Mouse (Mus musculus): ENCODE results near the gene Afg1l. TPM values are rescaled to one million over a fixed set of nuclear protein-coding genes. Genes with fewer than 3 reads are reported as not detected.
A peak's percentile ranks its signal among the peaks of the same experiment; 100 is the strongest.

Afg1l gene
- 5.1 and 6.5 TPM in 2 replicates for polyA plus RNA-seq (2014; fragmentation: Nextera tagmentation; extraction: Ambion mirVana)

- peak; percentile 97 for ATAC-seq
- Histone ChIP-seq H3K4me2 (ENCODE audit: low read length) (peak within 1 kb of the TSS; percentile 68), H3K27me3 (replicated peaks; ENCODE audit: control insufficient read depth, insufficient read depth, low read length) (no peaks in the 10 kb centered on the region), H3K9ac (ENCODE audit: low read length) (peak within 1 kb of the TSS; percentile 79), H3K4me1 (ENCODE audit: control insufficient read depth, insufficient read depth, low read length) (peaks cover 7% of the 10 kb centered on the region; the same call in 1 of the 2 replicates), H3K9me3 (replicated peaks; ENCODE audit: control insufficient read depth, low read length) (no peaks in the 10 kb centered on the region), H3K4me3 (ENCODE audit: low read depth, low read length) (peak within 1 kb of the TSS; percentile 65), H3K27ac (ENCODE audit: low read depth, low read length) (peak within 1 kb of the TSS; percentile 67), H3K36me3 (ENCODE audit: control insufficient read depth, insufficient read depth, low read length) (no peaks in the 10 kb centered on the region)
- peak; percentile 95 for DNase-seq (ENCODE audit: low spot score)
- WGBS = under 1% methylated on average over 29 of the region's 29 CpGs
These were observed at the start of gene Afg1l for GRCm38 (mm10) chr10:42478341-42478720. Gene Afg1l (minus strand): TSS chr10:42478565.

GRCm38 (mm10) chr10:42525682-42526081 lies 47.3 kb upstream of the Afg1l start:
- H3K4me3 ChIP-seq (ENCODE audit: low read depth, low read length) = no peak overlapping the region
- H3K36me3 ChIP-seq (ENCODE audit: control insufficient read depth, insufficient read depth, low read length) = peaks cover 26% of the 10 kb centered on the region
- no peak overlapping the region for H3K4me2 ChIP-seq (ENCODE audit: low read length)
- no peaks in the 10 kb centered on the region for H3K27me3 ChIP-seq (replicated peaks; ENCODE audit: control insufficient read depth, insufficient read depth, low read length)
- DNase-seq (ENCODE audit: low spot score) (no peak), ATAC-seq (no peak)
- H3K27ac ChIP-seq (ENCODE audit: low read depth, low read length) = no peak overlapping the region
- H3K4me1 ChIP-seq (ENCODE audit: control insufficient read depth, insufficient read depth, low read length) = peaks cover 5% of the 10 kb centered on the region; the same call in 1 of the 2 replicates
- 97% methylated on average over 3 of the region's 3 CpGs for WGBS
- H3K9ac ChIP-seq (ENCODE audit: low read length) = no peak overlapping the region
- H3K9me3 ChIP-seq (replicated peaks; ENCODE audit: control insufficient read depth, low read length) = no peaks in the 10 kb centered on the region

- Histone ChIP-seq H3K4me1 (ENCODE audit: control insufficient read depth, insufficient read depth, low read length) (peaks cover 5% of the 10 kb centered on the region; the same call in 1 of the 2 replicates), H3K9ac (ENCODE audit: low read length) (no peak overlapping the region), H3K27ac (ENCODE audit: low read depth, low read length) (no peak overlapping the region), H3K36me3 (ENCODE audit: control insufficient read depth, insufficient read depth, low read length) (peaks cover 21% of the 10 kb centered on the region), H3K4me2 (ENCODE audit: low read length) (no peak overlapping the region), H3K27me3 (replicated peaks; ENCODE audit: control insufficient read depth, insufficient read depth, low read length) (no peaks in the 10 kb centered on the region), H3K4me3 (ENCODE audit: low read depth, low read length) (no peak overlapping the region), H3K9me3 (replicated peaks; ENCODE audit: control insufficient read depth, low read length) (no peaks in the 10 kb centered on the region)
- WGBS = 22% methylated on average over 11 of the region's 11 CpGs
- no peak for ATAC-seq
- DNase-seq (ENCODE audit: low spot score) = no peak
These were observed 45.3 kb upstream of the Afg1l start for GRCm38 (mm10) chr10:42523556-42524162.

GRCm38 (mm10) chr10:42522912-42523311 lies 44.5 kb upstream of the Afg1l start:
- Histone ChIP-seq H3K4me1 (ENCODE audit: control insufficient read depth, insufficient read depth, low read length) (peaks cover 5% of the 10 kb centered on the region; the same call in 1 of the 2 replicates), H3K36me3 (ENCODE audit: control insufficient read depth, insufficient read depth, low read length) (peaks cover 14% of the 10 kb centered on the region), H3K9me3 (replicated peaks; ENCODE audit: control insufficient read depth, low read length) (no peaks in the 10 kb centered on the region), H3K27ac (ENCODE audit: low read depth, low read length) (no peak overlapping the region), H3K4me2 (ENCODE audit: low read length) (no peak overlapping the region), H3K4me3 (ENCODE audit: low read depth, low read length) (no peak overlapping the region), H3K9ac (ENCODE audit: low read length) (no peak overlapping the region), H3K27me3 (replicated peaks; ENCODE audit: control insufficient read depth, insufficient read depth, low read length) (no peaks in the 10 kb centered on the region)
- peak; percentile 29 for DNase-seq (ENCODE audit: low spot score)
- 7% methylated on average over 2 of the region's 2 CpGs for WGBS
- ATAC-seq = no peak

DNA sequence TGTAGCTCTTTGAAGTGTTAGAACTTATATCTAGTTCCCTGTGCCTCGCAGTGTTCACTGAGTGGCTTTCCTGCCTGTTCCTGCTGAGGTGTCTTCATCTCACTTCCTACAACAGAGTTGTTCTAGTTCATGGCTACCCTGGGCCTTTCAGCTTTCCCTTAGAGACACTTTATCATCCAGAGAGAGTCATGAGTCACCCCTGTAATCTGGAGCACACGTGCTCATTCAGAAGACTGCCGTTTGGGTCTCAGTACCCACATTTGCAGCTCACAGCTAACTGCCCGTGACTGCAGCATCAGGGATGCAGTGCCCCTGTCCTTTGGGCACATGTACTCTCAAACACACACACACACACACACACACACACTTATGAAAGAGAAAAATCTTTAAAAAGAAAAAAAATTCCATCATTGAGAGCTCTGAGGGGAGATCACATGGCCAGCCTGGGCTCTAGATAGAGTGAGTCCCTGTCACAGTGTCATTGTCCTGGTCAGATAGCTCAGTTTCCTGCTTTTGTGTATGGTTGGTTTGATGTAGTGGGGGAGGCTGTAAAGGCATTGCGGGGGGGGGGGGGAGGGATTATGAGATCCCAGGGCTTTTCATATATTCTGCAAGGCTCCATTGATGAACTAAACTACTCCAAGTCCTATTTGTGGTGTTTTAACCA lies 43.1 kb upstream of the Afg1l start:
- Histone ChIP-seq H3K27me3 (replicated peaks; ENCODE audit: control insufficient read depth, insufficient read depth, low read length) (no peaks in the 10 kb centered on the region), H3K36me3 (ENCODE audit: control insufficient read depth, insufficient read depth, low read length) (peaks cover 9% of the 10 kb centered on the region), H3K4me3 (ENCODE audit: low read depth, low read length) (no peak overlapping the region), H3K9me3 (replicated peaks; ENCODE audit: control insufficient read depth, low read length) (no peaks in the 10 kb centered on the region), H3K9ac (ENCODE audit: low read length) (no peak overlapping the region), H3K4me2 (ENCODE audit: low read length) (no peak overlapping the region), H3K4me1 (ENCODE audit: control insufficient read depth, insufficient read depth, low read length) (peaks cover 5% of the 10 kb centered on the region; the same call in 1 of the 2 replicates), H3K27ac (ENCODE audit: low read depth, low read length) (no peak overlapping the region)
- no peak for DNase-seq (ENCODE audit: low spot score)
- no peak for ATAC-seq
- 67% methylated on average over 5 of the region's 5 CpGs for WGBS

- ATAC-seq = no peak
- H3K27me3 ChIP-seq (replicated peaks; ENCODE audit: control insufficient read depth, insufficient read depth, low read length) = no peaks in the 10 kb centered on the region
- H3K27ac ChIP-seq (ENCODE audit: low read depth, low read length) = no peak overlapping the region
- no peaks in the 10 kb centered on the region for H3K9me3 ChIP-seq (replicated peaks; ENCODE audit: control insufficient read depth, low read length)
- no peaks in the 10 kb centered on the region for H3K36me3 ChIP-seq (ENCODE audit: control insufficient read depth, insufficient read depth, low read length)
- H3K9ac ChIP-seq (ENCODE audit: low read length) = no peak overlapping the region
- WGBS = 95% methylated on average over 8 of the region's 8 CpGs
- H3K4me3 ChIP-seq (ENCODE audit: low read depth, low read length) = no peak overlapping the region
- no peak overlapping the region for H3K4me2 ChIP-seq (ENCODE audit: low read length)
- peaks cover 5% of the 10 kb centered on the region; the same call in 1 of the 2 replicates for H3K4me1 ChIP-seq (ENCODE audit: control insufficient read depth, insufficient read depth, low read length)
- DNase-seq (ENCODE audit: low spot score) = no peak
These were observed 40.0 kb upstream of the Afg1l start for GRCm38 (mm10) chr10:42518363-42518762.

DNA sequence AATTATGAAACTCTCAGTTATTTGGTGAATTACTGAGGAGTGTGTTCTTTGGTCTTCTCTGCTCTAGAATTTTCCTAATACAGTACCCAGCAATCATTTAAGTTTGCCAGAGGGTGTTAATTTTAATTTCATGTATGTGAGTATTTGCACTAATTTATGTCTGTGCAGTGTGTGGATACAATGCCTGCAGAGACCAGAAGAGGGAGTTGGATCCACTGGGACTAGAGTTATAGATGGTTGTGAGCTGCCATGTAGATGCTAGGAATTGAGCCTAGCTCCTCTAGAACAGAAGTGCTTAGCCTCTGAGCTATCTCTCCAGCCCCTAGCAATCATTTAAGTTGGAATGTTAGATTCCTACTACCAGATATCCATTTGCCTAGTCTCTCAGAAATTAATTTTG lies 35.8 kb upstream of the Afg1l start:
- no peak overlapping the region for H3K27ac ChIP-seq (ENCODE audit: low read depth, low read length)

DNA sequence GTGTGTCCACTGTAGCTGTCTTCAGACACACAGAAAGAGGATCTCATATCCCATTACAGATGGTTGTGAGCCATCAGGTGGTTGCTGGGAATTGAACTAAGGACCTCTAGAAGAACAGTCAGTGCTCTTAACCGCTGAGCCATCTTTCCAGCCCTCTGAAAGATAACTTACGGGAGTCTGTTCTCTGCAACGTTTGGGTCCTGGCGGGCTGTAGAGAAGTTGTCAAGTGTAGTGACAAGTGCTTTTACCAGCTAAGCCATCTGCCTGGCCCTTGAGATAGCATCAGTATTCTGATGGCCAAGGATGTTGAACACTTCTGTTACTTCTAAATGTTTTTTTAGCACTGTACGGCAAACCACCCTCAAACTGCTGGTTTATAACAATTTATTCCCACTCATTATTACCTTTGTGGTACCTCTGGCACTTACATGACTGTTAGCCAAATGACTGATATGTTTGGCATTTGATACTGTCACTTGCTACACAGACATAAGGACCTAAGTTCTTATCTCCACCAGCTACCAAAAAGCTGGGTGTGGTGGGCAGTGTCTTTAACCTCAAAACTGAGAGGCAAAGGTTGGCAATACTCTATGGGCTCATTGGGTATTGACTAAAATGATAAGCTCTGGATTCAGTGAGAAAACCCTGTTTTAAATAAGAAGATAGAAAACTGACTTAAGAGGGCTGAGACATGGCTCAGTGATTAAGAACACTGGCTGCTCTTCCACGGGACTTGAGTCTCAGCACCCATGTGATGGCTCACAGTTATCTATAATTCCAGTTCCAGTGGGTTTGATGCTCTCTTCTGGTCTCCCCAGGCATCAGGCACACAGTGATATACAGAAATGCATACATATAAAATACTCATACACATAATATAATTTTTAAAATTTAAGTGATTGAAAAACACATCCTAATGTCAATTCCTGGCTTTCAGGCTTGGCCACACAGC lies 33.1 kb upstream of the Afg1l start:
- DNase-seq (ENCODE audit: low spot score) = no peak
- Histone ChIP-seq H3K4me1 (ENCODE audit: control insufficient read depth, insufficient read depth, low read length) (no peaks in the 10 kb centered on the region), H3K27ac (ENCODE audit: low read depth, low read length) (no peak overlapping the region), H3K4me2 (ENCODE audit: low read length) (no peak overlapping the region), H3K4me3 (ENCODE audit: low read depth, low read length) (no peak overlapping the region), H3K36me3 (ENCODE audit: control insufficient read depth, insufficient read depth, low read length) (0 out of 2 replicates have a peak, but pooled peaks cover 6% of the 10 kb centered on the region), H3K27me3 (replicated peaks; ENCODE audit: control insufficient read depth, insufficient read depth, low read length) (no peaks in the 10 kb centered on the region), H3K9me3 (replicated peaks; ENCODE audit: control insufficient read depth, low read length) (no peaks in the 10 kb centered on the region), H3K9ac (ENCODE audit: low read length) (no peak overlapping the region)
- ATAC-seq = no peak
- 94% methylated on average over 6 of the region's 6 CpGs for WGBS

More for the DNA sequence above, 35.8 kb upstream of the Afg1l start:
- H3K9me3 ChIP-seq (replicated peaks; ENCODE audit: control insufficient read depth, low read length) = no peaks in the 10 kb centered on the region
- ATAC-seq (no peak), DNase-seq (ENCODE audit: low spot score) (no peak)
- H3K4me3 ChIP-seq (ENCODE audit: low read depth, low read length) = no peak overlapping the region
- H3K4me2 ChIP-seq (ENCODE audit: low read length) = no peak overlapping the region
- H3K27me3 ChIP-seq (replicated peaks; ENCODE audit: control insufficient read depth, insufficient read depth, low read length) = no peaks in the 10 kb centered on the region
- H3K4me1 ChIP-seq (ENCODE audit: control insufficient read depth, insufficient read depth, low read length) = no peaks in the 10 kb centered on the region
- H3K9ac ChIP-seq (ENCODE audit: low read length) = no peak overlapping the region
- 0 out of 2 replicates have a peak, but pooled peaks cover 2% of the 10 kb centered on the region for H3K36me3 ChIP-seq (ENCODE audit: control insufficient read depth, insufficient read depth, low read length)
